Mouse (Mus musculus) liver, adult 2 months (tissue): ENCODE data around the gene Cx3cr1. TPM values are rescaled to one million over a fixed set of nuclear protein-coding genes. Genes with fewer than 3 reads are reported as not detected.
A peak's percentile ranks its signal among the peaks of the same experiment; 100 is the strongest.

Experiments used
- DNase-seq: peaks from one replicate; pipeline ENCODE4 v3.0.0-alpha.2; 2011; ENCODE audit warnings: low read depth, low spot score; ENCODE audit errors: extremely low read depth
- H3K27ac ChIP-seq: fragments of 200-500 bp; replicated peaks from 2 replicates; pipeline ENCODE4 v1.5.1; 2012; ENCODE audit warnings: low read depth, mild to moderate bottlenecking, control low read depth, inconsistent platforms, low read length; ENCODE audit not compliant: insufficient read depth
- H3K27me3 ChIP-seq: fragments of 200-500 bp; 2 replicates; pipeline ENCODE4 v1.6.1; 2012; ENCODE audit warnings: mild to moderate bottlenecking, moderate library complexity, low read length, inconsistent platforms; ENCODE audit not compliant: control insufficient read depth, insufficient read depth
- H3K36me3 ChIP-seq: fragments of 200-500 bp; 2 replicates; pipeline ENCODE4 v1.6.1; 2012; ENCODE audit warnings: low read length, inconsistent platforms; ENCODE audit not compliant: control insufficient read depth, insufficient read depth
- H3K4me1 ChIP-seq: fragments of 200-500 bp; 2 replicates; pipeline ENCODE4 v1.6.1; 2011; ENCODE audit warnings: low read length; ENCODE audit not compliant: control insufficient read depth, insufficient read depth
- H3K4me3 ChIP-seq: fragments of 200-500 bp; 2 replicates; pipeline ENCODE4 v1.5.1; 2011; ENCODE audit warnings: low read depth, mild to moderate bottlenecking, control low read depth, low read length, moderate library complexity; ENCODE audit not compliant: insufficient read depth
- H3K79me2 ChIP-seq: fragments of 200-500 bp; 2 replicates; pipeline ENCODE4 v1.6.1; 2012; ENCODE audit warnings: inconsistent platforms, mild to moderate bottlenecking, low read length, moderate library complexity; ENCODE audit not compliant: control insufficient read depth, insufficient read depth
- H3K9ac ChIP-seq: fragments of 200-500 bp; 2 replicates; pipeline ENCODE4 v1.6.1; 2012; ENCODE audit warnings: low read depth, mild to moderate bottlenecking, control low read depth, inconsistent platforms, low read length
- CTCF ChIP-seq: fragments of 200-500 bp; IDR thresholded peaks from 2 replicates; pipeline ENCODE4 v1.5.1; 2011; ENCODE audit warnings: low read depth, low read length, control low read depth
- POLR2A ChIP-seq: fragments of 200-500 bp; IDR thresholded peaks from 2 replicates; pipeline ENCODE4 v1.6.1; 2011; ENCODE audit warnings: low read length, control low read depth; ENCODE audit not compliant: insufficient read depth; ENCODE audit errors: extremely low read depth
- WGBS: fragments of 180-500 bp; shearing (Covaris S2); methylation state at CpG from one replicate; pipeline ENCODE4 v1.1.7; 2018; 5-methylcytosine and 5-hydroxymethylcytosine counted together
- polyA plus RNA-seq: library from polyadenylated mRNA; depleted of rRNA; stranded (reverse); fragments of >200 nt; gene quantifications from 2 replicates; pipeline ENCODE4 v1.2.3, GENCODE M21; 2012
- total RNA-seq: library from RNA; depleted of rRNA; stranded (reverse); fragments of >200 nt; gene quantifications from 2 replicates; pipeline ENCODE4 v1.2.3, GENCODE M21; 2014

The Cx3cr1 gene
- total and polyA plus RNA-seq, 2 experiments, result 0.09 to 0.39 TPM

- H3K9ac ChIP-seq, result peak overlapping the region; percentile 100
- peaks cover 38% of the 10 kb centered on the region for H3K4me1 ChIP-seq
- peak overlapping the region; percentile 99 for H3K27ac ChIP-seq
- DNase-seq, result peak; percentile 89
- H3K79me2 ChIP-seq, result peaks cover 54% of the 10 kb centered on the region
- no peaks in the 10 kb centered on the region for H3K36me3 ChIP-seq
- H3K4me3 ChIP-seq, result peak overlapping the region; percentile 100
- no peaks in the 10 kb centered on the region for H3K27me3 ChIP-seq
- TF ChIP-seq POLR2A (no peak), CTCF (peak; percentile 66)
- under 1% methylated on average over 11 of the region's 11 CpGs for WGBS
These were observed 87.4 kb downstream of the Cx3cr1 start for GRCm38 (mm10) chr9:119982241-119982811.

- peak overlapping the region; percentile 100 for H3K4me3 ChIP-seq
- H3K4me1 ChIP-seq, result peaks cover 39% of the 10 kb centered on the region
These were observed 88.2 kb downstream of the Cx3cr1 start for GRCm38 (mm10) chr9:119981183-119982179.

GRCm38 (mm10) chr9:119980770-119981182, 88.9 kb downstream of the Cx3cr1 start:
- no peaks in the 10 kb centered on the region for H3K27me3 ChIP-seq
- H3K4me1 ChIP-seq, result peaks cover 39% of the 10 kb centered on the region
- H3K27ac ChIP-seq, result peak overlapping the region; percentile 99
- H3K4me3 ChIP-seq, result peak overlapping the region; percentile 100; the same call in 1 of the 2 replicates
- peaks cover 60% of the 10 kb centered on the region for H3K79me2 ChIP-seq
- peaks cover 3% of the 10 kb centered on the region; the same call in 1 of the 2 replicates for H3K36me3 ChIP-seq
- DNase-seq, result peak; percentile 69
- peak overlapping the region; percentile 100; the same call in 1 of the 2 replicates for H3K9ac ChIP-seq
- WGBS, result 4% methylated on average over 4 of the region's 4 CpGs
- TF ChIP-seq POLR2A, result no peak

More at GRCm38 (mm10) chr9:119981183-119982179, 88.2 kb downstream of the Cx3cr1 start:
- H3K36me3 ChIP-seq, result 0 out of 2 replicates have a peak, but pooled peaks cover under 1% of the 10 kb centered on the region
- peak overlapping the region; percentile 99 for H3K27ac ChIP-seq
- no peak for DNase-seq
- H3K9ac ChIP-seq, result peak overlapping the region; percentile 100
- H3K27me3 ChIP-seq, result no peaks in the 10 kb centered on the region
- H3K79me2 ChIP-seq, result peaks cover 60% of the 10 kb centered on the region
- WGBS, result 5% methylated on average over 16 of the region's 16 CpGs
- TF ChIP-seq POLR2A, result no peak
- no peak for TF ChIP-seq CTCF

- Histone ChIP-seq H3K4me3 (no peak overlapping the region), H3K36me3 (peaks cover 7% of the 10 kb centered on the region; the same call in 1 of the 2 replicates), H3K27ac (peak overlapping the region; percentile 0; the same call in 1 of the 2 replicates), H3K4me1 (peaks cover 39% of the 10 kb centered on the region), H3K27me3 (no peaks in the 10 kb centered on the region), H3K9ac (no peak overlapping the region), H3K79me2 (peaks cover 60% of the 10 kb centered on the region)
- DNase-seq, result peak; percentile 67
- TF ChIP-seq CTCF, result no peak
- TF ChIP-seq POLR2A, result no peak
- WGBS, result 23% methylated on average over 2 of the region's 2 CpGs
These were observed 89.9 kb downstream of the Cx3cr1 start for GRCm38 (mm10) chr9:119979749-119980148.

GRCm38 (mm10) chr9:119978811-119979441, 90.8 kb downstream of the Cx3cr1 start:
- Histone ChIP-seq H3K36me3 (peaks cover 14% of the 10 kb centered on the region), H3K27ac (0 out of 2 replicates have a peak overlapping the region, but pooled peaks have one; percentile 6), H3K27me3 (no peaks in the 10 kb centered on the region), H3K4me1 (peaks cover 33% of the 10 kb centered on the region), H3K79me2 (peaks cover 60% of the 10 kb centered on the region), H3K4me3 (no peak overlapping the region), H3K9ac (peak overlapping the region; percentile 21; the same call in 1 of the 2 replicates)
- 67% methylated on average over 6 of the region's 6 CpGs for WGBS
- DNase-seq, result peak; percentile 56
- TF ChIP-seq POLR2A (no peak), CTCF (no peak)
